In the genomic region with DNA sequence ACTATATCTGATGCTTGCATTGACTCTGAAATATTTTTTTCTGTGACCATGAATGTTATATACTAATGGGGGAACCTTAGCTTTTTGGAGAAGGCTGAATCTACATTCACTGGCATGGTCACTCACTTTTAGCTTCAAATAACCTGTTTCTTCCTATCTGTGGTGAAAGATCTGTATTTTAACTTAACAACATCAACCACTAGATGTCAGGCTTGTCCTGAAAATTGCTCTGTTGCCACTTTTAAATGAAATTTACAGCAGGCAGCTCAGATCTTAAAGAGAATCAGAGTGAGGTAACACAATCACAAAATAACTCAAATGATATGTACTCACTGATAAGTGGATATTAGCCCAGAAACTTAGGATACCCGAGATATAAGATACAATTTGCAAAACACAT, we compare ENCODE assay signal across 7 mouse cellular contexts. TPM values are rescaled to one million over a fixed set of nuclear protein-coding genes. Genes with fewer than 3 reads are reported as not detected.
DNase-seq lines count a peak whose midpoint lies in the region; ATAC-seq and TF ChIP-seq lines count a peak whose summit lies in the region.
"Not testable (repeated sequence)": the region's sequence is repeated elsewhere in the genome, so short reads cannot be mapped to it uniquely, and the experiment has no call there.

No protein-coding gene starts in this region.

- TF ChIP-seq EP300 in MEL (IDR thresholded peaks at IDR 0.05; ENCODE audit: low read depth in 1 of 2, low read length in 2 of 2); heart, postnatal 0 days (IDR thresholded peaks at IDR 0.05; ENCODE audit: low read depth): not testable (repeated sequence)

- H3K4me3 ChIP-seq in MEL (ENCODE audit: control insufficient read depth in 1 of 2, insufficient read depth in 1 of 2, low read depth in 2 of 2, low read length in 2 of 2); embryonic facial prominence, embryonic 11.5 days (ENCODE audit: low read depth, low read length); heart, postnatal 0 days (ENCODE audit: low read depth, low read length); lung, embryonic 14.5 days (ENCODE audit: low read depth, low read length): not testable (repeated sequence)

- not testable (repeated sequence) for TF ChIP-seq POLR2A in MEL (IDR thresholded peaks at IDR 0.05; ENCODE audit: control insufficient read depth in 1 of 2, insufficient read depth in 1 of 2, low read depth in 1 of 2, low read length in 2 of 2, poor library complexity in 1 of 2)

- not testable (repeated sequence) for H3K36me3 ChIP-seq in MEL (ENCODE audit: control insufficient read depth in 1 of 2, insufficient read depth in 2 of 2, low read length in 2 of 2); embryonic facial prominence, embryonic 11.5 days (replicated peaks; ENCODE audit: control insufficient read depth, insufficient read depth, low read depth, low read length); heart, postnatal 0 days (replicated peaks; ENCODE audit: control insufficient read depth, insufficient read depth, low read length); lung, embryonic 14.5 days (ENCODE audit: insufficient read depth)

- H3K4me2 ChIP-seq in embryonic facial prominence, embryonic 11.5 days (ENCODE audit: low read depth, low read length); heart, postnatal 0 days (ENCODE audit: low read depth, low read length); lung, embryonic 14.5 days: not testable (repeated sequence)

- not testable (repeated sequence) for H3K9ac ChIP-seq in MEL (ENCODE audit: control insufficient read depth, low read depth, low read length, poor library complexity, severe bottlenecking); embryonic facial prominence, embryonic 11.5 days (replicated peaks; ENCODE audit: low read length); heart, postnatal 0 days (replicated peaks; ENCODE audit: low read depth, low read length); lung, embryonic 14.5 days

- H3K9me3 ChIP-seq in MEL (replicated peaks; ENCODE audit: insufficient read depth, low read length); embryonic facial prominence, embryonic 11.5 days (replicated peaks; ENCODE audit: control insufficient read depth, low read length); heart, postnatal 0 days (replicated peaks; ENCODE audit: control insufficient read depth, low read length); lung, embryonic 14.5 days (ENCODE audit: low read depth, low read length): not testable (repeated sequence)

- TF ChIP-seq RAD21 in MEL (IDR thresholded peaks at IDR 0.05; ENCODE audit: low read depth, low read length), result peak; percentile 52

- not testable (repeated sequence) for H3K27me3 ChIP-seq in MEL (ENCODE audit: control insufficient read depth in 1 of 2, insufficient read depth in 2 of 2, low read length in 2 of 2); embryonic facial prominence, embryonic 11.5 days (ENCODE audit: control insufficient read depth, insufficient read depth, low read length); heart, postnatal 0 days (ENCODE audit: control insufficient read depth, insufficient read depth, low read length); lung, embryonic 14.5 days (ENCODE audit: insufficient read depth, low read length)

- DNase-seq in MEL (ENCODE audit: low read depth, low spot score), result peak; percentile 52
- DNase-seq in brain, adult 2 months (ENCODE audit: low read depth, low spot score), result peak; percentile 58
- peak; percentile 76 for DNase-seq in embryonic facial prominence, embryonic 11.5 days (ENCODE audit: low spot score)
- DNase-seq in heart, postnatal 0 days (ENCODE audit: low spot score), result peak; percentile 25
- DNase-seq in kidney, postnatal 14 days, result peak; percentile 41
- DNase-seq in lung, embryonic 14.5 days, result peak; percentile 86

- not testable (repeated sequence) for H3K4me1 ChIP-seq in MEL (ENCODE audit: control insufficient read depth in 1 of 2, insufficient read depth in 2 of 2, low read length in 2 of 2); embryonic facial prominence, embryonic 11.5 days (ENCODE audit: control insufficient read depth, insufficient read depth, low read length); heart, postnatal 0 days (ENCODE audit: control insufficient read depth, insufficient read depth); lung, embryonic 14.5 days (ENCODE audit: insufficient read depth)

- not testable (repeated sequence) for H3K79me2 ChIP-seq in MEL (ENCODE audit: control insufficient read depth, insufficient read depth, low read length, poor library complexity)

- TF ChIP-seq CTCF in MEL (IDR thresholded peaks at IDR 0.05 in 2 of 3, conservative IDR thresholded peaks at IDR 0.05 in 1 of 3; ENCODE audit: control insufficient read depth in 1 of 3, insufficient read depth in 1 of 3, low read depth in 2 of 3, low read length in 3 of 3, poor library complexity in 1 of 3, severe bottlenecking in 1 of 3), result peak in 1 of 3 experiments; percentile 45; a peak in 2 of 6 replicates
- TF ChIP-seq CTCF in heart, postnatal 0 days (IDR thresholded peaks at IDR 0.05; ENCODE audit: low read depth), result peak; percentile 47
- TF ChIP-seq CTCF in lung, embryonic 14.5 days (IDR thresholded peaks at IDR 0.05; ENCODE audit: low read depth), result peak; percentile 48

- WGBS in embryonic facial prominence, embryonic 11.5 days, result 10% methylated on average over 1 of the region's 1 CpGs
- 8% methylated on average over 1 of the region's 1 CpGs for whole genome bisulfite sequencing in heart, postnatal 0 days
- 16% methylated on average over 1 of the region's 1 CpGs for WGBS in lung, embryonic 14.5 days

- H3K27ac ChIP-seq in MEL (ENCODE audit: control insufficient read depth, low read depth, low read length); embryonic facial prominence, embryonic 11.5 days (replicated peaks; ENCODE audit: low read depth, low read length); heart, postnatal 0 days (ENCODE audit: low read depth); lung, embryonic 14.5 days (ENCODE audit: low read depth): not testable (repeated sequence)

- not testable (repeated sequence) for ATAC-seq in embryonic facial prominence, embryonic 11.5 days (replicated peaks; ENCODE audit: insufficient number of reproducible peaks, low FRiP score, low TSS enrichment, low read depth); heart, postnatal 0 days (ENCODE audit: insufficient read depth, low read depth); lung, embryonic 14.5 days (ENCODE audit: insufficient read depth)
- peak; percentile 64; the same call in 1 of the 2 replicates for ATAC-seq in neutrophil, adult 5-6 weeks (ENCODE audit: extremely low read depth, insufficient number of reproducible peaks, low FRiP score, poor library complexity, severe bottlenecking)

RNA-seq across cellular contexts. Expression of a gene that starts 23.0 kb away (rescaled TPM):
- 20.6 and 22.7 TPM in 2 replicates for total RNA-seq in MEL (2012; rRNA removed)
- 10 to 100 TPM in 1 of 2 experiments, not detected in 1; 27.3 TPM for polyA plus RNA-seq in MEL (2012; ENCODE audit: insufficient read depth in 1 of 2, insufficient read length in 2 of 2, low read depth in 1 of 2, low replicate concordance in 2 of 2, missing spikeins in 1 of 2)
- 15.9 and 17.6 TPM in 2 replicates for polyA plus RNA-seq in embryonic facial prominence, embryonic 11.5 days (2014; fragmentation: Nextera tagmentation; extraction: Ambion mirVana)
- 9.4 and 13.6 TPM in 2 replicates for total RNA-seq in heart, postnatal 0 days (2014; rRNA removed; ENCODE audit: low replicate concordance)
- polyA plus RNA-seq in heart, postnatal 0 days (2015; fragmentation: Nextera tagmentation; extraction: Ambion mirVana), result 9.8 and 10.2 TPM in 2 replicates
- 25.6 and 26.5 TPM in 2 replicates for polyA plus RNA-seq in lung, embryonic 14.5 days (2014; fragmentation: Nextera tagmentation; extraction: Ambion mirVana)
- 14.2 and 18.0 TPM in 2 replicates for total RNA-seq in neutrophil, adult 5-6 weeks (2017)

RNA-seq across cellular contexts. Expression of a gene that starts 32.5 kb away (rescaled TPM):
- 37.5 and 41.5 TPM in 2 replicates for total RNA-seq in MEL (2012; rRNA removed)
- polyA plus RNA-seq in MEL (2012; ENCODE audit: insufficient read depth in 1 of 2, insufficient read length in 2 of 2, low read depth in 1 of 2, low replicate concordance in 2 of 2, missing spikeins in 1 of 2), result 10 to 100 TPM in 1 of 2 experiments, not detected in 1; 49.4 TPM
- polyA plus RNA-seq in embryonic facial prominence, embryonic 11.5 days (2014; fragmentation: Nextera tagmentation; extraction: Ambion mirVana), result 131 and 132 TPM in 2 replicates
- total RNA-seq in heart, postnatal 0 days (2014; rRNA removed; ENCODE audit: low replicate concordance), result 17.0 and 33.4 TPM in 2 replicates
- polyA plus RNA-seq in heart, postnatal 0 days (2015; fragmentation: Nextera tagmentation; extraction: Ambion mirVana), result 14.7 and 15.6 TPM in 2 replicates
- 119 and 123 TPM in 2 replicates for polyA plus RNA-seq in lung, embryonic 14.5 days (2014; fragmentation: Nextera tagmentation; extraction: Ambion mirVana)
- 2.3 and 5.4 TPM in 2 replicates for total RNA-seq in neutrophil, adult 5-6 weeks (2017)

RNA-seq across cellular contexts. Expression of a gene that starts 41.8 kb away (rescaled TPM):
- 1.2 and 1.5 TPM in 2 replicates for total RNA-seq in MEL (2012; rRNA removed)
- 1 to 10 TPM in 1 of 2 experiments, not detected in 1; 1.9 TPM for polyA plus RNA-seq in MEL (2012; ENCODE audit: insufficient read depth in 1 of 2, insufficient read length in 2 of 2, low read depth in 1 of 2, low replicate concordance in 2 of 2, missing spikeins in 1 of 2)
- polyA plus RNA-seq in embryonic facial prominence, embryonic 11.5 days (2014; fragmentation: Nextera tagmentation; extraction: Ambion mirVana), result 2.3 and 2.6 TPM in 2 replicates
- 0.27 TPM in 1 of 2 replicates, not detected in the other for total RNA-seq in heart, postnatal 0 days (2014; rRNA removed; ENCODE audit: low replicate concordance)
- polyA plus RNA-seq in heart, postnatal 0 days (2015; fragmentation: Nextera tagmentation; extraction: Ambion mirVana), result 1.6 and 1.9 TPM in 2 replicates
- 1.9 and 2.8 TPM in 2 replicates for polyA plus RNA-seq in lung, embryonic 14.5 days (2014; fragmentation: Nextera tagmentation; extraction: Ambion mirVana)
- total RNA-seq in neutrophil, adult 5-6 weeks (2017), result 1.3 and 2.3 TPM in 2 replicates

RNA-seq across cellular contexts. Expression of a gene that starts 41.9 kb away (rescaled TPM):
- 114 and 122 TPM in 2 replicates for total RNA-seq in MEL (2012; rRNA removed)
- 100 to 1,000 TPM in 1 of 2 experiments, 10 to 100 TPM in 1; 67.5 to 137 TPM for polyA plus RNA-seq in MEL (2012; ENCODE audit: insufficient read depth in 1 of 2, insufficient read length in 2 of 2, low read depth in 1 of 2, low replicate concordance in 2 of 2, missing spikeins in 1 of 2)
- polyA plus RNA-seq in embryonic facial prominence, embryonic 11.5 days (2014; fragmentation: Nextera tagmentation; extraction: Ambion mirVana), result 104 and 107 TPM in 2 replicates
- 60.0 and 62.2 TPM in 2 replicates for total RNA-seq in heart, postnatal 0 days (2014; rRNA removed; ENCODE audit: low replicate concordance)
- 33.3 and 36.7 TPM in 2 replicates for polyA plus RNA-seq in heart, postnatal 0 days (2015; fragmentation: Nextera tagmentation; extraction: Ambion mirVana)
- 75.1 TPM in 2 replicates for polyA plus RNA-seq in lung, embryonic 14.5 days (2014; fragmentation: Nextera tagmentation; extraction: Ambion mirVana)
- 180 and 197 TPM in 2 replicates for total RNA-seq in neutrophil, adult 5-6 weeks (2017)

Comparison
In these comparisons a context has a peak if more than half of its experiments do, and no peak if none do; other contexts are left out.
1. DNase-seq: peak in every context shown above with its lines; median percentile 86 in lung, embryonic 14.5 days; 76 in embryonic facial prominence, embryonic 11.5 days; 58 in brain, adult 2 months; 52 in MEL; 41 in kidney, postnatal 14 days; 25 in heart, postnatal 0 days.